Mouse (Mus musculus) cerebellum, adult 11 months (tissue): ENCODE measurements around the gene Mrln.
A peak's percentile ranks its signal among the peaks of the same experiment; 100 is the strongest.

ENCODE experiments used
- DNase-seq: peaks from one replicate; pipeline ENCODE4 v3.0.0; 2022

The Mrln gene

GRCm38 (mm10) chr10:70204505-70205399, at the start of gene Mrln:
Gene Mrln (plus strand): TSS chr10:70204664.
- DNase-seq: peak; percentile 66

DNA sequence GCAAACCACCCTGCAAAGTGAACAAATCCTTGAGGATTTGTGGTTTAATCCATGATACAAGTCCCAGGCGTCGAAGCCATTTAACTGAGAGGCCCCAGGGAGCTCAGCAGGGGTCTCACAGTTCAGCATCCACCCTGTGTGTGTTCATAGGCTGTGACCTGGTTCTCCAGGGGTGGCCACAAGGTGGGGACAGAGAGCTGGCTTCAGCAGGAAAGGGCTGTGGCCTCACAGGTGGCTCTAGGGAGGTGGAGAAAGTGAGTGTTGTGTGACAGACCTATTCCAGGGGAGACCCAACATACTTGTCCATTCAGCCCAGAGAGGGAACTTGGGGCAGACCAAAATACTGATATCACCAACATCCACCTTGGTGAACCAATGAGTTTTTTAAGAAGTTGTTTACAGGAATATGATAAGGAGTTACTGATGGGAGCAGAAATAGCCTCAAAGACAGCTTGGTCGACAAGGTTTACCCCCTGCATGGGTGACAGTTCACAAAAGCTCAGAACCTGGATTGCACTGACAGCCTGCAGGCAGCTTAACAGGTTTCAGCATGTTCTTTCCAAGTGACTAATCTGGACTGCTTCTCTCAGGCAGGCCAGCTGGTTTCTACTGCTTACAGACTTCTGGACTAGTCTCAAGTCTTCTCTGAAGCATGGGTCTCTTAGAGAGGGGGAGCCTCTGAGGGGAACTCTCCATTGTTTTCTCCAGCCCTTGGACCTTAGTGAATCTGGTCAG, 47.9 kb upstream of the Mrln start:
- peak; percentile 36 for DNase-seq

DNA sequence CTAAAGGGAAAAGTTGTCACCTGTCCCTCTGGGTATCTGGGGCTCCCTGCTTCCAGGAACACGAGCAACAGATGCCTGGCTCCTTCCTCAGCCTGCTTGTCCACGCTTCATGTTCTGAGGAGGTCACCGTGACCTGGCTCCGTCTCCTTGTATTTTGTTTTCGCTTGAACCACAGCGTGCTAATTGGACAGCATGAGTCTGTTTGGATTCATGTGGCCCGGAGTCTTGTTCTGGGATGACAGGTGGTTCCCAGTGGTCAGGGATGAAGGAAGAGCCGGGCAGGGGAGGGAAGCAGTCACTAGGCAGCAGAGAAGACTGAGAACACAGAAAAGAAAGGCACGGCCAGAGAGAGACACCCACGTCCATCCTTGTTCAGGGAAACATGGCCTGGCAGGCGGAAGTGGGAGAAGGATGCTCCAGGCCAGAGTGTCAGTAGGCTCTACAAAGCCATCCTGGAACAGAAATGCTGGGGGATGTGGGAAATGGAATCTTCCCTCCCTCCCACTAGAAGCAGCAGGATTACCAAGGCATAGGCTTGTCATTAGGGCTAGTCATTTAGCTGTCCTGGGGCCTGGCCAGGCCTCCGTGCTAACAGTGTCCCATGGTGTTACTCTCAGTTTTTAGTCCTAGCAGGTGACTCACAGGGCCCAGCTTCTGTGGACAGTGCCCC, 44.7 kb upstream of the Mrln start:
- DNase-seq: peak; percentile 29

- no peak for DNase-seq
Measured at GRCm38 (mm10) chr10:70160811-70161210, 43.7 kb upstream of the Mrln start.

DNA sequence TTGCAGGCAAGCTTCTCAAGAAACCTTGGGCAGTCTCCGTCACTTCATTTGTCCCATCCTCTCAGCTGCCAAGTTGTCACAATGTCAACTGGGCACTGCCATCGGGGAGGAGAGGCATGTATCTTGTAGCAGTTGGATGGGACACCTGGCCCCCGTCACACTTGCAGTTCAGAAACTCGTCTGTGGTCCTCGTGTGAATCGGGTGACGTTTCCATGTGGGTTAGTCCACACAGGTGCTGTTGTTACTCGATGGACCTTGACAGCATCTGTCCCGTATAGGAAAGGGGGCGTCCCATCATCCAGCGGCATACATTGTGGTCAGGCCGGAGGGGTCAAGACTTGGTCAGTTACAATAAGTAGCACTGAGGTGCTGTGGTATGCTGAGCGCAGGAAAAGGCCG, 43.0 kb upstream of the Mrln start:
- no peak for DNase-seq

GRCm38 (mm10) chr10:70163681-70164080, 40.8 kb upstream of the Mrln start:
- DNase-seq: peak; percentile 50

DNA sequence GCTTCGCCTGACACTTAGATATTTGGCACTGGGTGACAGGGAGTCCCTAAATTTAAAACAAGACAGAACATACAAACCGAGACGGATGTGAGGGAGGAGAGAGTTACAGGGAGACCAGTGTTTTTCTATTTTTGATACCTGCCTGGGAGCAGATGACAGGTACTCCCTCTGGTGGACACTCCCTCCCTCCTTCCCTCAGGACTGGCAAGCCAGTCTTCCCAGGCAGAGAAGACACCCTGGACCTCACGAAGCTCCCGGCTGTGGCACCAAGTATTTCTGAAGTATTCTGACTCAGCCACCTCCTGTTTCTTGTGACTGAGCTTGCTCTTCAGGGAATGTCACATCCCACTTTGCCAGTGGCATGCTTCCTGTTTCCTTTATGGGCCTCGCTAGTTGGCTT, 38.6 kb upstream of the Mrln start:
- DNase-seq: peak; percentile 47

GRCm38 (mm10) chr10:70166427-70166826, 38.0 kb upstream of the Mrln start:
- DNase-seq: no peak

GRCm38 (mm10) chr10:70167625-70168024, 36.8 kb upstream of the Mrln start:
- DNase-seq: no peak

DNA sequence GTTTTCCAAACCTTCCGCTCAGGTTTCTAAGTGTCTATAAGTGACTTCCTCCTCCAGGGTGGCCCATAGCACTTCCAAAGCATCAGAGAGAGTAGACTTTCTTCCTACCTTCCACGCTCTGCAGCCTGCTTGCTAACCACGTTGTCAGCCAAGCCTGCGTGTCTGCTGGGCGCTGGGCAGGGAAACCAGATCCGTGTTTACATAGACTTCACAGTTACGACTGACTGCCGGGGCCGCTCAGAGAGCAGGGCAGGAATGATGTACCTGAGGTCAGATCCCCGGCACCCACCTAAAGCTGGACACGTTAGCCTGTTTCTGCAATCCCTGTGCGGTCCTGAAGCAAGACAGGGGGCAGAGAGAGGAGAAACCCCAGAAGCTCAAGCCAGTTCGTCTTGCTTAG, 36.1 kb upstream of the Mrln start:
- no peak for DNase-seq

DNA sequence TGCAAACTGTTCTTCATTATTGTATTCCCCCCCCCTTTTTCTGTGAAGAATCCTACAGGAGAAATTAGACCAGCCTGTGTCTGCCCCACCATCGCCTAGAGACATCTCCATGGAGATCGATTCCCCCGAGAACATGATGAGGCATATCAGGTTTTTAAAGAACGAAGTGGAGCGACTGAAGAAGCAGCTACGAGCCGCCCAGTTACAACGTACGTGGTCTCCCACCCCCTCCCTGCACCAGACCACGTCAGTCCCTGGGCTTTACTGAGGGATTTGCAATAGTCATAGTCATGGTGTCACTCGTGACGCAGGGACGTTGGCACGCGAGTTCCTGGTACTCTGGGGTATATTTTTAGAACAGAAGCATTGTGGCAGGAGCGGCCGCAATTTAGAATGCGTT, 35.4 kb upstream of the Mrln start:
- DNase-seq: no peak

- DNase-seq: peak; percentile 62
Measured at GRCm38 (mm10) chr10:70173314-70173713, 31.1 kb upstream of the Mrln start.

GRCm38 (mm10) chr10:70174494-70175190, 29.8 kb upstream of the Mrln start:
- no peak for DNase-seq

DNA sequence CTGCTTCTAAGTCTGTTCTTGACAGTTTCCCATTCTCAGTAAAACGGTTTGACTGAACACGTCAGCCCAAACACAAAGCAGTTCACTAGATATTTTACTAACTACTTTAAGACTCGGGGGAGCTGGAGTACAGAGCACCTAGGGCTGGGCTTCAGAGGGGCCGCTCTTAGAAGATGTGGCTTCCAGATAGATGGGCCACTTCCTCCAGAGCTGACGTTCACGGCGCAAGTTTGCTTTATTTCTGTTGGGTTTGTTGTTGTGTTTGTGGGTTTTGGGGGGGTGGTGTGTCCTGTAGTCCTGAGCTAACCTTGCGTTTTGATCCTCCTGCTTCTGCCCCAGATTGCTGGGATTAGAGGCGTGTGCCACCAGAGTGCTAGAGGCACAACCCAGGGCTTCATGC, 23.7 kb upstream of the Mrln start:
- DNase-seq: no peak

- DNase-seq: no peak
Measured at GRCm38 (mm10) chr10:70181279-70181972, 23.0 kb upstream of the Mrln start.

DNA sequence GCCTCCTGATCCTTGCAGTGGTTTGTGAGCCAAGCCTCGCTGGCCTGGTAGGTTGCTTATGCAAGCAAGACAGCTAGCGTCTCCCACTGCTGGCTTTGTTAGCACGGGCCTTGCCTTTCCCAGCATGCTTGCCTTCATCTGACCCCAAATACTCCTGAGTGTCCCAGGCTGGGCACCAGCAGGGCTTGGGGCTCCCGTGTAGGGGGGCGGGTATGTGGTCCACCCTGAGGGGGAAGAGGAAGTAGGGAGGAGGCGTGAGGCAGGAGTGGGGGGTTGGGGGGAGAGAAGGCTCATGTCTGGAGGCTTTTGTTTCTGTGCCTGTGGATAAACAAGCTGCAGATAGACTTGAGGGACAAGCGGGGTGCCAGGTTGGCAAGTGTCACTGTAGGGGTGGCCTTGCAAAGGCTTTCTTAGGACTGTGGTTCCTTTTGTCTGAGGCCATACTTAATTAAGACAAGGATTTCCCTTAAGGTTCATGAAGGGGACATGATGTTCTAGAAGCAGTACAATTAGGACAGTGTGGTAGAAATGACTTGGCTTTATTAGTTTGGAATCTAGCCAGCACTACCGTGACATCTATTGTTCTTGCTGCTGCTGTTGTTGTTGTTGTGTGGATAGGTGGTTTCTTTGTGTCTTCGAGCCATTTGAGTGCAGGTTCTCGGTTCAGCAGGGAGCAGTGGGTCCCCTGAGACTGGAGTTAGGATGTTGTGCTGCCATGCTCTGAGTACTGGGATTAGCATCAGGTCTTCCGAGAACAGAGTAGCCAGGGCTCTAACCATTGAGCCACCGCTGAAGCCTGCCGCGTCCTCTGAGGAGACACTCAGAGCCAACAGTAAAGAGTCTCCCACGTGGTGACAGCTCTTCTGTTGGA, 21.0 kb upstream of the Mrln start:
- DNase-seq: no peak

DNA sequence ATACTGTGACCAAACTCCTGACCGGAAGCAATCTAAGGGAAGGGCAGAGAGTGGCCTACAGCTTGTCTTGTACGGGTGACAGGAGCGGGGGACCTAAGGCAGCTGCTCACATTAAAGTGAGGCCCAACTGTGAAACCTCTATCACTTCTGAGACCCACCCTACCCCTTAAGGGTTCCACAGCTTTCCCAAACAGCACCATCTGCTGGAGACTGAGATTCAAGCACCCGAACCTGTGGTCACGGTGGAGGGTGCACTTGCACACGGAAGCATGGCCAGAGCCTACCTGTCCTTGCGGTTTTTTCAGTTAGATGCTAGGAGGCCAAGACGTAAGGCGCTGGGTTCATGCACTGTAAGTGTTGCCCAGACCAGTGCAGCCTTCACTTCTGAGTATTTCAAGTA, 18.3 kb upstream of the Mrln start:
- DNase-seq: no peak

GRCm38 (mm10) chr10:70186586-70186985, 17.9 kb upstream of the Mrln start:
- no peak for DNase-seq

DNA sequence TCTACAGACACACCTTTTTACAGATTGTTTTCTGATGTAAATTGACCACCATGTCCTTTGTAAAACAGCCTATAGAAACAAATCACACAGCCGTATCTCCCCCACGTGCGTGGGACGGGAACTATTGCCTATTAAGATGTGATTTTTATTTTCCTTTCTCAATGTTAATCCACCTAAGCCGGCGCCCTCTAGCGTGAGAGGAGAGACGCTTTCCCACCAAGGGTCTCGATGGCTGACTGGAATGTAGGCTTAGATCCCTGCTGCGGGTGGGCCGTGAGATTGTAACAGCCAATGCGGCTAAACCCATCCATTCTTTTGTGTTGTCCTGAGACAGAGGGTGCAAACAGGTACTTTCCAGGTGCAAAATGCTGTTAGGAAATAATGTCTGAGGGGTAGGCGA, 14.6 kb upstream of the Mrln start:
- DNase-seq: no peak

- DNase-seq: no peak
Measured at GRCm38 (mm10) chr10:70194283-70194682, 10.2 kb upstream of the Mrln start.

DNA sequence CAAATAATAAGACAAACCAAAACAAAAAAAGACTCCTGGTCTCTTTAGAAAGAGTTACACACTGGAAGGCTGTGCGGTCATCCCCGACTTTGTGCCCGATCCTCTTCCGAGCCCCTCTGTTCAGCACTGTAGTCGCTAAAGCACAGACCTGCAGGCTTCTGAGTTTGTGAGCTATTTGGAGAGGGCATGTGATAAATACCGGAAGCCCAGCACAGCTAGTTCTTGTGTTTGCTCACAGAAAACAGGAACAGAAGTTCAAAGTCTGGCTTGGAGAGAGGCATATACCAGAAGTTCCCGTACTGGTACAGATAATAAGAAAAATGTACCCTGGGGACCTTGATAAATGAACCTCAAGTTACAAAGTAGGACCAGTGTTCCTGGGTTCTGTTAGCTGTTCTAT, 9.2 kb upstream of the Mrln start:
- DNase-seq: no peak
